Mouse (Mus musculus): ENCODE results near the gene Rnf43. TPM values are rescaled to one million over a fixed set of nuclear protein-coding genes. Genes with fewer than 3 reads are reported as not detected.

Gene Rnf43
- polyA plus RNA-seq, 1 experiment from 2014 or later: 3.2 TPM

DNA sequence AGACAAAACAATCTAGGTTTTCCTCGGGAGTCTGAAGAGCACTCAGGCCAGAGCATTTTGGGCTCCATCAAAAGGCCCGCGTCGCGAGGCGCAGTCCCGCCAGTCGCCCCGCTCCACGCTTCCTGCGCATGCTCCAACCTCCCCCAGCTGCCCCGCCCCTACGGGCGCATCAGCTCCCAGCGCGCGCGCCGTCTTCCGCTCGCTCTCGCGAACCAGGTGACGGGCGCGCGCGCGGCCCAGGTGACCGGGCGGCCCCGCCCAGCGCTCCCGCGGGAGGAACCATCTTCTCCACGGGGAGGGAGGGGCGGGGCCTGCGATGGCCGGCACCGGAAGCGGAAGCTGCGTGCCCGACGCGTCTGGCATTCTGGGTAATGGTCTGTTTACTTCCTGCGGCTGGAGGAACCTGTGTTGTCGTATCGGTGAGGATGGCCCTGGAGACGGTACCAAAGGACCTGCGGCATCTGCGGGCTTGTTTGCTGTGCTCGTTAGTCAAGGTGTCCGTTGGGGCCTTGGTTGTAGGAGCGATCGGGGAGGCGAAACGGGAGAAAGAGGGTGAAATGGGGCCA lies 74.7 kb downstream of the Rnf43 start, which contains the start of gene Supt4a:
TSS of gene Supt4a (plus strand) at position 378 of the 566 bp plus-strand sequence.
- peak within 1 kb of the TSS; percentile 91 for H3K27ac ChIP-seq (replicated peaks)
- H3K27me3 ChIP-seq (replicated peaks; ENCODE audit: low read depth, poor library complexity, severe bottlenecking): peaks cover 31% of the 10 kb centered on the region
- no peaks in the 10 kb centered on the region for H3K9me3 ChIP-seq
- under 1% methylated on average over 57 of the region's 57 CpGs for WGBS
- peaks cover 29% of the 10 kb centered on the region for H3K4me1 ChIP-seq
- DNase-seq (ENCODE audit: low spot score): peak; percentile 98
- H3K4me3 ChIP-seq: peak within 1 kb of the TSS; percentile 86
- peaks cover 30% of the 10 kb centered on the region for H3K36me3 ChIP-seq (replicated peaks)

DNA sequence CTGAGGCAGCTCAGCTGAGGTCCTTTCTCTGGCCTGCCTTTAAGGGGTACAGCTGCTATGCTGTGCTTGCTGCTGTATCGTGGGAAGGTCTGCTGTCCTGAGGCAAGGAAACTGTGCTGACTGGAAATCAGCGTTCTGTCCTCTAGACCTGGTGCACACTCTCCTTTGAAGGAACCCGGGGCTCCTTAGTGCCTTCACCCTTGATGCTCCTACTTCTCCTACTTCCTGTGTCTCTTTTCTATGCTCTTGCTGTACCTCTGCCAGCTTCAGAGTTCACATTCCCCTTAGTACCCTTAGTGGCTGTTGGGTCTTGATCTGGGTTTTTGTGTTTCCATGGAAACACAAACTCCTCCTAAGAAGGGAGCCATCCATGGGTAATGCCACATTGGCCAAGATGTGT lies 81.2 kb downstream of the Rnf43 start:
- Histone ChIP-seq H3K4me1 (peaks cover 3% of the 10 kb centered on the region), H3K27ac (replicated peaks) (no peak overlapping the region), H3K27me3 (replicated peaks; ENCODE audit: low read depth, poor library complexity, severe bottlenecking) (no peaks in the 10 kb centered on the region), H3K4me3 (no peak overlapping the region), H3K36me3 (replicated peaks) (peaks cover 64% of the 10 kb centered on the region), H3K9me3 (no peaks in the 10 kb centered on the region)
- WGBS: 93% methylated on average over 3 of the region's 3 CpGs
- DNase-seq (ENCODE audit: low spot score): no peak

DNA sequence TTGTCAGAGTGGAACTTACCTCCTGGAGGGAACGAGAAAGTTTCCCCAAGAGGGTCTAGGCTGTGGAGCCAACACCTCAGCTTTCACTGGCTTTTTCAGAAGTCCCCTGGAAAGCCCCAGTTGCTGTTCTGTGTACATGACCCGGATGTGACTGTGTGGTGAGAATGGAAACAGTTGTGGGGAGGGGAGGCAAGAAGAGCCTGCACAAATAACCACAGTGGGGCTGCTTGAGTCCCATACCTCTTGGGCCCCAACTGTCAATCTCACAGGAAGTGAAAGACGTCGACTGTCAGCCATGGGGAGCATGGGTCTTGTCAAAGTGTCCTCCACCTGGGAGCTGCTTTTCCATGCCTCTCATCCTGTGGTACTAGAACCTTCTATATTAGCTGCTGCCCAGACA lies 82.4 kb downstream of the Rnf43 start:
- WGBS: 79% methylated on average over 4 of the region's 4 CpGs
- peaks cover 55% of the 10 kb centered on the region for H3K36me3 ChIP-seq (replicated peaks)
- no peaks in the 10 kb centered on the region for H3K9me3 ChIP-seq
- DNase-seq (ENCODE audit: low spot score): no peak
- H3K4me3 ChIP-seq: no peak overlapping the region
- no peak overlapping the region for H3K27ac ChIP-seq (replicated peaks)
- H3K27me3 ChIP-seq (replicated peaks; ENCODE audit: low read depth, poor library complexity, severe bottlenecking): no peaks in the 10 kb centered on the region
- H3K4me1 ChIP-seq: peaks cover 13% of the 10 kb centered on the region

DNA sequence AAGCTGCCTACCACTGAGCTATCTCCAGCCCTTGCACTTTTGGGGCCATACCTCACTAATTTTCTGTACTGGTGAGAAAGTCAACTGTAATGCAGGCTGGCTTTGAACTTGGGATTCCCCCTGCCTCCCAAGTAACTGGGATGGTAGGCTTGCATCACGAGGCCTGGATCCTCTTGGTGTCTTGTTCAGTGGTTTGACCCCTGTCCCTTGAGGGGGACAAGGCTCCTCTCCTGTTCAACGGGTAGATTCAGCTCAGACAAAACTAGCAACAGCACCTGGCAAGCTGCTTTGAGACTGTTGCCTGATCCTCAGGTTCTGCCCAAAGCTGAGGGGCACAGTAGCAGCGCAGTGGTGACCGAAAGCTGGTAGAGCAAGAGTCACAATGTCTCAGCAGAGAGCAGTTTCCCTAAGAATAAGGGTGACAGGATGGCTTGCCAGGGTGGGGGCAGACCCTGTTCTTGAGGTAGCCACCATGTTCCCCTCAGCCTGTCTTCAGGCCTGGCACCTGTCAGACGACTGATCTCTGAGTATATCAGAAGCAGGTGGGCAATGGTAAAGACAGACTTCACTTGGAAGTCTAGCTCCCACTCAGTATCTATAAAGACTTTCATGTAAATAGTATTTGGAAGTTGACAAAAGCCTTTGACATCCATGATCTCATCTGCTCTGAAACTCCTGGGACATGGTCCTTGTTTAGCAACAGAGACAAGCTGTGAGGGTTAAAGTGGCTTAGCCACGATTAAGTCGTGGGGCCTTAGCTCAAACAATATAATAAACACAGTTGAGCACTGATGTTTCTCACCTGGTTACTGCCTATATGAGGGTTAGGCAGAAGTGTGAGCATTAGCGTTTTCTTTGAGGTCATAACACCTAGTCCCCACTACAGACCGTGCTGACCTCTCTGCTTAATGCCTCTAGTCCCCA lies 83.4 kb downstream of the Rnf43 start:
- 76% methylated on average over 9 of the region's 9 CpGs for WGBS
- H3K4me3 ChIP-seq: no peak overlapping the region
- no peaks in the 10 kb centered on the region for H3K27me3 ChIP-seq (replicated peaks; ENCODE audit: low read depth, poor library complexity, severe bottlenecking)
- H3K9me3 ChIP-seq: no peaks in the 10 kb centered on the region
- peaks cover 46% of the 10 kb centered on the region for H3K36me3 ChIP-seq (replicated peaks)
- H3K4me1 ChIP-seq: peaks cover 13% of the 10 kb centered on the region
- no peak for DNase-seq (ENCODE audit: low spot score)
- H3K27ac ChIP-seq (replicated peaks): no peak overlapping the region

DNA sequence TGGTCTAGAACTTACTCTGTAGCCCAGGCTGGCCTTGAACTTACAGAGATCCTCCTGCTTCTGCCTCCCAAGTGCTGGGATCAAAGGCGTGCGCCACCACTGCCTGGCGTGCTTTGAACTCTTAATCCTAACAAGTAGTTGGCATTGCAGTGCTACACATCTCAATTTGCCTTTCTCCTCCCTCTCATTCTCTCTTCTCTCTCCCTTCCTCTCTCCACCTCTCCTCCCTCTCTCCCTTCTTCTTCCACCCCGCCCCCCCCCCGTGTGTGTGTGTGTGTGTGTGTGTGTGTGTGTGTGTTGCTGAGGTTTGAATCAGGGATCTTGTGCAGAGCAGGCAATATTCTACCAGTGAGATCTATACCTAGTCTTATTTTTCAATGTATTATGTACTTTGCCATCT lies 84.8 kb downstream of the Rnf43 start:
- 96% methylated on average over 5 of the region's 5 CpGs for WGBS
- no peaks in the 10 kb centered on the region for H3K27me3 ChIP-seq (replicated peaks; ENCODE audit: low read depth, poor library complexity, severe bottlenecking)
- H3K27ac ChIP-seq (replicated peaks): no peak overlapping the region
- H3K4me1 ChIP-seq: peaks cover 19% of the 10 kb centered on the region
- H3K4me3 ChIP-seq: no peak overlapping the region
- H3K9me3 ChIP-seq: no peaks in the 10 kb centered on the region
- no peak for DNase-seq (ENCODE audit: low spot score)
- H3K36me3 ChIP-seq (replicated peaks): peaks cover 33% of the 10 kb centered on the region

DNA sequence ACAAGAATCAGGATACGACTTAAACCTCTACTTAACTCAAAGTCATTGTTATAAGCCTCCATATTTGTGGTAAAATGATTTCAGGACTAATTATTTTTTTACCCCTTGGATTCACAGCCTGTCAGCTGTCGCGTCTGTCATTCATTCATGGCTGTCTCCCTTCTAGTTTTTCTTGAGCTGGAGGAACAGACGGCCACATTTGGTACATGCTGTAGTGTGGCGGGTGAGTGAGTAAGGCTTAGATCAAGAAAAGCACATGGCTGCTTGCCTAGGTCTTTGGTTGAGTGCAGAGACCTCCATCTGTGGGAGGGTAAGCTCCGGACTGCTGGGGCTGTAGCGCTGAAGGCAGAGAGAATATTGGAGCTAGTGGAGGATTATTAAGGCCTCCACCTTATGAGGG lies 85.2 kb downstream of the Rnf43 start:
- Histone ChIP-seq H3K27ac (replicated peaks) (no peak overlapping the region), H3K4me3 (no peak overlapping the region), H3K36me3 (replicated peaks) (peaks cover 29% of the 10 kb centered on the region), H3K9me3 (no peaks in the 10 kb centered on the region), H3K4me1 (peaks cover 19% of the 10 kb centered on the region), H3K27me3 (replicated peaks; ENCODE audit: low read depth, poor library complexity, severe bottlenecking) (no peaks in the 10 kb centered on the region)
- 92% methylated on average over 7 of the region's 7 CpGs for WGBS
- DNase-seq (ENCODE audit: low spot score): no peak

DNA sequence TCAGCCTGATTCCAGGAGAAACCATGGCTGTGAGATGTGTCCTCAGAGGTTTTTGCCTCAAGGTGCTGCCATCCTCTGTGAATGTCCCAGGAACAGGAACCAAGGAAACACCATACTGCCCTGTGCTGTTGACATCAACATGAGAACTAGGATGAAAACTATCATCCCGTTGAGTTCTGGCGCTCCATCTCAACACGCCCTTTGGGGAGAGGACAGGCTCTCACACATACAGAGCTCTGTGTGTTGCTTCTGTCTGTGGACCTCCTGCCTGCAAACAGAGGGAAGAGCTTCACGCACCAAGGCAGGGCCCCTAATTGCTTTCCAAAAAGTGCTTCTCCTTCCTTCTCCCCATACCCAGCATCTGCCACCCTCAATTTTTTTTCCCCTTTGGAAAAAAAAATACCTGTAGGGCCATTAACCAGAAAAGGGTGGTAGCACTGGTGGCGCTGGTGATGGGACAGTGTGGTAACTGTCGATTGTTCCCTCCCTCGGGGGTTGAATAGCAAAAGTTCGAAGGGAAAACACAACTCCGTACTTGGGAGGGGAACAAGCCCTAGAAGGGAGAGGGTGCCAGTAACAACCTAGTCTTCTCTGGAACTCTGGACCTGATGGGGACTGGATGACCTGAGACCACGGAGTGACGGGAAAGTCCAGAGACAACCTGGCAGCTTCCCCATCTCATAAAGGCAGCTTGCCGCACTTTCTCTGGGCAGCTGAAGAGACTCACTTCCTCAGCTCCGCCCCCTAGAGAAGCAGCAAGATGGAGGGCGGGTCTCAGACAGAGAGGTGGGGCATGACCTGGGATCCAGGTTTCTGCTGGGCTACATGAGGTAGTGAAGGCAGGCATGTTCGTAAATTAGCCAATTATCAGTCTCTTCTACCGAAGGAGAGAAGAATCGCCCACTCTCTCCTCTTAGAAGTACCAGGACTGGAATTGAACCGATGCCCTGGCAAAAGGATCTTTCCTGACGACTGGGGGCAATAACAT lies 85.9 kb downstream of the Rnf43 start:
- peaks cover 22% of the 10 kb centered on the region for H3K36me3 ChIP-seq (replicated peaks)
- DNase-seq (ENCODE audit: low spot score): no peak
- peaks cover 19% of the 10 kb centered on the region for H3K4me1 ChIP-seq
- H3K27me3 ChIP-seq (replicated peaks; ENCODE audit: low read depth, poor library complexity, severe bottlenecking): no peaks in the 10 kb centered on the region
- no peaks in the 10 kb centered on the region for H3K9me3 ChIP-seq
- 39% methylated on average over 19 of the region's 19 CpGs for WGBS
- H3K27ac ChIP-seq (replicated peaks): peak overlapping the region; percentile 44
- peak overlapping the region; percentile 30; the same call in 1 of the 2 replicates for H3K4me3 ChIP-seq

DNA sequence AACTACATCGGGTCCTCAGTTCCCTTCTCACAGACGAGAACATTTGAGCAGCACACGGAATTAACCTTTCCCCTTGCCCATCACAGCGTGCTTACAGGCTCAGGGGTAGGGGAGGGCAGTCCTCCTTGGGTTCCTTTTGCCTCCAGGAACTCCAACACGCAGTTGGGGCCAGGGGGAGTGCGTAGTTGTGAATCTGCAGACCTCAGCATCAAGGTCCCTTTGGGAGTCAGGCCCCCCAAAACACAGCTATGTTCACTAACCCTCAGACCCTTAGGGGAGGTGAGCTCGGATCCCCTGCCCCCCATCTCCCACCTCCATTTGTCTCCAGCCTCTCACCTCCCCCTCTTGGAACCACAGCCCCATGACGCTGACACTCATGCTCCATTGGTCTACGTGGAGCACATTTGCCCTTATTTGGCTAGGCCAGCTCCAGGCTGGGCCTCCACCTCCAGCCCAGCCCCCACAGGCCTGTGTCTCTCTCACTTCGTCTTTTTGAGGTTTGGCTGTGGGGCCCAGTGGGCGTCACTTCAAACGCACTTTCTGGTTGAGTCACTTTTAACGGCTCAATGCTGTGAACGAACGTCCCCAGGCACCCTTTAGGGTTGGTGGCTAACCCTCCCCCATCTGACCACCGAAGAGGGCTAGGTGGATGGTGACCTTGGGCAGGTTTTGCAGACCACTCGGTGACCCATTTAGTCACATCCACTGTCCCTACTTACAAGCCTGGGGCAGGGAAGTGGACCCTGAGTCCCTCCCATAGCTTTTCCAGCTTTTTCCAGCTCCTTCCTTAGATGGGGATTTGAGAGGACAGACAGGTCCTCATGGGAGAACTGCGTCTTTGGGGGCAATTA lies 86.9 kb downstream of the Rnf43 start:
- WGBS: 65% methylated on average over 18 of the region's 18 CpGs
- Histone ChIP-seq H3K4me1 (peaks cover 24% of the 10 kb centered on the region), H3K27ac (replicated peaks) (peak overlapping the region; percentile 44), H3K4me3 (0 out of 2 replicates have a peak overlapping the region, but pooled peaks have one; percentile 30), H3K9me3 (no peaks in the 10 kb centered on the region), H3K36me3 (replicated peaks) (peaks cover 12% of the 10 kb centered on the region), H3K27me3 (replicated peaks; ENCODE audit: low read depth, poor library complexity, severe bottlenecking) (no peaks in the 10 kb centered on the region)
- no peak for DNase-seq (ENCODE audit: low spot score)

DNA sequence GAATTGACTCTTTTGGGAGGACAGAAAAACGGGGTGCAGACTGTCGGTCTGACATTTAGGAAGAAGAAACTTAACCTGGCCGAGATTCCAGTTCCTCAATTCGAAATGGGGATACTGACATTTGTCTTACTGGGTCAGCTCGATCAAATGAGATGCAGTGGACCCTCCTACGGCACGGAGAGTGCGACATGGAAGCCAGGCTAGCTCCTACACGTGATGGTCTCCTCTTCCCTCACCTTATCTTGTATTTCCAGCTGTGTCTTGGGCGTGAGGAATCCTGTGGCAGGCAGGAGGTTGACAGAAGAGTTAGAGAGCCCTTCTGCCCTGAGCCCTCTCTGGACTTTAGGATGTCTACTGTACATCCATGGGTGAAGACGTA lies 87.5 kb downstream of the Rnf43 start:
- H3K36me3 ChIP-seq (replicated peaks): peaks cover 6% of the 10 kb centered on the region
- no peak overlapping the region for H3K4me3 ChIP-seq
- WGBS: 84% methylated on average over 11 of the region's 11 CpGs
- no peak overlapping the region for H3K27ac ChIP-seq (replicated peaks)
- H3K27me3 ChIP-seq (replicated peaks; ENCODE audit: low read depth, poor library complexity, severe bottlenecking): no peaks in the 10 kb centered on the region
- no peaks in the 10 kb centered on the region for H3K9me3 ChIP-seq
- H3K4me1 ChIP-seq: peaks cover 29% of the 10 kb centered on the region
- DNase-seq (ENCODE audit: low spot score): no peak

DNA sequence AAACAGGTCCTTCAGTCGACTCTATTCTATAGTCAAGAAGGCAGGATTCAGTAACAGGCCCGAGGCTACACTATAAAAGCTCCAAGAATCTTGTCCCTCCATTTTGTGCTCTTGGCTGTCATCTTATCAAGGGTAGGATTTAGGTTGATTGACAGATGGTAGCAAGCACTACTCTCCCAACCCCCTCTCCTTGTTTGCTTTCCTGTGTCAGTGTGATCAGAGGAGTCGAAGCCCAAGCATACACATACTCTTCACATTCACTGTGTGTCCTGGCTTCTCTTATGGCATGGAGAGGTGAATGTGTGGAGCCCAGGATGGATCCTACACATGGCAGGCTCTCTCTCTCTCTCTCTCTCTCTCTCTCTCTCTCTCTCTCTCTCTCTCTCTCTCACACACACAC lies 88.0 kb downstream of the Rnf43 start:
- no peak for DNase-seq (ENCODE audit: low spot score)
- no peaks in the 10 kb centered on the region for H3K9me3 ChIP-seq
- peak overlapping the region; percentile 52; the same call in 1 of the 2 replicates for H3K27ac ChIP-seq (replicated peaks)
- peaks cover 1% of the 10 kb centered on the region; the same call in 1 of the 2 replicates for H3K36me3 ChIP-seq (replicated peaks)
- WGBS: 82% methylated on average over 3 of the region's 3 CpGs
- no peak overlapping the region for H3K4me3 ChIP-seq
- H3K4me1 ChIP-seq: peaks cover 31% of the 10 kb centered on the region
- H3K27me3 ChIP-seq (replicated peaks; ENCODE audit: low read depth, poor library complexity, severe bottlenecking): no peaks in the 10 kb centered on the region

DNA sequence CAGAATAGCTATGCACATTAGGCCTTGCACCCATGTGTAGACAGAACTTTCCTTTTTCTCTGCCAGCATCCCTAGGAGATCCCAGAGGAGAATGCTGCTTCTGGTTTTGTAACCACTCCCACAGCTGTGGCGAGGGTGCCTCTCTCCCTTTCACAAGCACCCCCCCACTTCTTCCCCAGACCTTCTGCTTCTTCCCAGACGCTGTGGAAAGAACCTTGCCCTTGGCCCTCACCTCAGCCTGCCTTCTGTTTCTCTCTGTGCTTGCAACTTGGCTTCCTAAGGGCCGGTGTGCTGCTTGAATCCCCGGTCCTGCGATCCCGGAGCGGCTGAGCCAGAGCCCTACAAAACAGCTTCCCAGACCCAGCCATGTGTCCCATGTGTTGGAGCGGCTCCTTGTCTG lies 88.5 kb downstream of the Rnf43 start:
- 86% methylated on average over 8 of the region's 8 CpGs for WGBS
- Histone ChIP-seq H3K4me1 (peaks cover 31% of the 10 kb centered on the region), H3K36me3 (replicated peaks) (no peaks in the 10 kb centered on the region), H3K27me3 (replicated peaks; ENCODE audit: low read depth, poor library complexity, severe bottlenecking) (no peaks in the 10 kb centered on the region), H3K27ac (replicated peaks) (peak overlapping the region; percentile 52), H3K4me3 (no peak overlapping the region; the same call in 1 of the 2 replicates), H3K9me3 (no peaks in the 10 kb centered on the region)
- no peak for DNase-seq (ENCODE audit: low spot score)
